Mouse (Mus musculus) frontal cortex, postnatal 25 days (tissue): ENCODE results near the gene Itprid2.
"Not testable (repeated sequence)": the region's sequence is repeated elsewhere in the genome, so short reads cannot be mapped to it uniquely, and the experiment has no call there.

Experiments used
- DNase-seq, 2 experiments: peaks; one replicate each; pipeline ENCODE4 v3.0.0; 2022; ENCODE audit warnings: low spot score in 2 of 2

Gene Itprid2

GRCm38 (mm10) chr2:79634528-79635400, at the start of gene Itprid2:
Gene Itprid2, plus strand, starts transcription at chr2:79635352.
- DNase-seq, result peak; percentile 80 to 89

DNA sequence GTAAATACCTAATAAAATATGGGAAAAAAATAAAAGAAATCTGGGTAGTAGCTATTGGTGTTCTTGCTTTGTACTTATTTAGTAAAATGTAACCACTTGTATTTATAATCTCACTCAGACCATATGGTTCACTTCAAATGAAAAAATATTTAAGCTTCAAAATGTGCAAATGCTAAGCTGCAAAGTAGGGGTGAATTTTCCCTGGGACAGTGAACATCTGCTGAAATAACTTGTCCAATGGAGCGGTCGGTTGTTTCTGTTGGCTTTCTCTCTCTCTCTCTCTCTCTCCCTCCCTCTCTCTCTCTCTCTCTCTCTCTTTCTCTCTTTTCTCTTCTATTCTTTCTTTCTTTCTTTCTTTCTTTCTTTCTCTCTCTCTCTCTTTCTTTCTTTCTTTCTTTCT, 39.0 kb upstream of the Itprid2 start:
- no peak for DNase-seq

DNA sequence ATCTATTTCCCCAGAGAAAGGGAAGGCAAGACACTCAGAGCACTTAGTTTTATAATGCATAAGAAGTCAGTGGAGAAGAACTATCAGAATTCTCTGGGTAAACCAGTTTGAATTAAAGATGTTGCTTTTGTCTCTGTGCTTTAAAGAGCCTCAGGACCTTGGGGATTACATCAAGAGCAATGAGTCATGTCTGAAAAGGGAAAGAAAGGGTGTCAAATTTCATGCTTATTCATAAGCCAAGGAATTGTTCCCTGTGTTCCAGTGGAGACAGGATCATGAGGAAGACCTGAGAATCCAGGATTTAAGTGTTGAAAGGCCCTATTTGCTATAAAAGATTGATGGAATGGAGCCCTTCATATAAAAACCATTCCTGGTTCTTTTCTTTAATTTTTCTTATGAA, 38.1 kb upstream of the Itprid2 start:
- no peak for DNase-seq

DNA sequence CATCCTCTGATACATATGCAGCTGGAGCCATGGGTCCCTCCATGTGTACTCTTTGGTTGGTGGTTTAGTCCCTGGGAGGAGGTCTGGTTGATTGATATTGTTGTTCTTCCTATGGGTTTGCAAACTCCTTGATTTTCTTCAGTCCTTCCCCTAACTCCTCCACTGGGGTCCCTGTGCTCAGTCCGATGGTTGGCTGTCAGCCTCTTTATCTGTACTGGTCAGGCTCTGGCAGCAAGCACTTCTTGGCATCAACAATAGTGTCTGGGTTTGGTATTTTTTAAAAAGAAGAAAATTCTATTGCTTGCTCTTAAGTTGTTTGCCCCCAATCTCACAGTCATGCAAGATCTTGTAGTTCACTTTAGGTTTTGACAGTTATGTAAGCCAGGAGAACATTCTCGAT, 34.0 kb upstream of the Itprid2 start:
- DNase-seq, result not testable (repeated sequence)

GRCm38 (mm10) chr2:79601691-79602116, 33.4 kb upstream of the Itprid2 start:
- no peak for DNase-seq

GRCm38 (mm10) chr2:79602306-79602705, 32.8 kb upstream of the Itprid2 start:
- no peak for DNase-seq

DNA sequence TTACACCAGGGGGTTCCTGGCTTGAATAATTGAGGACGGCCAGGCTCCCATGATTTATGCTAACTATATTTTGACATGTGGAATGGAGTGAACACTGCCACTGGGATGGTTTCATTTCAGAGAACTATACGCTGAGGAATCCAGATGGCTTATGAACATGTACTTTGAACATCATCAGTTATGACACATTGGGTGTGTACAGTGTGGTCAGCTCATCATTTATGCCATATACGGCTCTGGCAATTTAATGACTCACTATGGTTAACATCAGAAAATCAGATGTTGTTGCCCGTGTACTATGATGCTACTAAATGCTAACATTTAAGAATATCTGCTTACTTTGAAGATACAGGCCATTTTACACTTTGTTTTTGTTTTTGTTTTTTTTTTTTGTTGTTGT, 31.8 kb upstream of the Itprid2 start:
- no peak for DNase-seq

- DNase-seq, result no peak
Measured at GRCm38 (mm10) chr2:79606033-79606432, 29.1 kb upstream of the Itprid2 start.

GRCm38 (mm10) chr2:79607181-79607580, 28.0 kb upstream of the Itprid2 start:
- no peak for DNase-seq

DNA sequence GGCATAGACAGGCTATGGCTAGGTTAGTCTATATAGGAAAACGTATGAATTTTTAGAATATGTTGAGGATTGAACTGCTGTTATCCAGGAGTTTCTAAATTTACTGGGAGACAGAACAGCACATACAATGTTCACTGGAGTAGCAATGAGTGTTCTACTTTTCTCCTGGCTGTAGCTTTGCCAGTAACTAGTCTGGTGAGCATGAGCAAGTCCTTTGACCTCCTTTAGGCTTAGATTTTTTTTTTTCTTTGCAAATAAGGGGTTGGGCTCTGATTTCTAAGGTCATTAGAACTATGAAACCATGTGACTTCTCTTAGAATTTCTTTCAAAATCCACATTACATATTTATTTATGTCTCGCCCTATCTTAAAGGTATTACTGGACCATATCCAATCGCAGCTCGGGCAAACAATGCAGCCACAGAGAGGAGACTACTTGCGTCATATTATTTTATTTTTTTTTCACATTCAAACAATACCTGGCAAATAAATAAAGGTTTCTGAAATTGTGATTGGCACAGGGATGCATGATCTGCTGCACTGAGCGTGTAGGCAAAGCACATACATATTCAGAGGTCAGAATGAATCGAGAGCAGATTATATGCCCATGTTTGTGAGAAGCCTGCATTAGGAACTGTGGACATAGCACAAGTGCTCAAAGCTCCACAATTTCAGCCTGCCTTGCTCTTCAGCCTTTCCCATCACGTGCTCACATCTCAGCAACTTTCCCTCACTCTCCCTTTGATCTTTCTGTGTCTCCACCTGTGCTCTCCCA, 26.7 kb upstream of the Itprid2 start:
- no peak for DNase-seq

DNA sequence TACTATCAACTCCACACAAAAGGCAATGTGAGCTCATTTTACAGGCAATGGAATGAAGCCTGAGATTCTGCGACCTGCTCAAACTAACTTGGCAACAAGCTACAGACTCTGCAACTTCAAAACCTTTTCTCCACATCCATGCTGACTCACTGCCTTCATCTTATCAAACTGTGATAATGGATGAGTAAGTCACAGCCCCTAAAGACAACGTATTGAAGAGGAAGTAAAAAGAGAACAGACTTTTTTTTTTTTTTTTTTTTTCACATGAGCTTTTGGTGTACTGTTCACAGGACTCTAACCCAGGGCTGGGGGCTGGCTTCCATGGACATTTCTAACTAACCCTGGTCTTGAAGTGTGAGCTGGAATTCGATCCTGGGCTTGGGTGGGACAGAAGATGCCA, 24.3 kb upstream of the Itprid2 start:
- no peak for DNase-seq

- no peak for DNase-seq
Measured at GRCm38 (mm10) chr2:79618145-79618544, 17.0 kb upstream of the Itprid2 start.

DNA sequence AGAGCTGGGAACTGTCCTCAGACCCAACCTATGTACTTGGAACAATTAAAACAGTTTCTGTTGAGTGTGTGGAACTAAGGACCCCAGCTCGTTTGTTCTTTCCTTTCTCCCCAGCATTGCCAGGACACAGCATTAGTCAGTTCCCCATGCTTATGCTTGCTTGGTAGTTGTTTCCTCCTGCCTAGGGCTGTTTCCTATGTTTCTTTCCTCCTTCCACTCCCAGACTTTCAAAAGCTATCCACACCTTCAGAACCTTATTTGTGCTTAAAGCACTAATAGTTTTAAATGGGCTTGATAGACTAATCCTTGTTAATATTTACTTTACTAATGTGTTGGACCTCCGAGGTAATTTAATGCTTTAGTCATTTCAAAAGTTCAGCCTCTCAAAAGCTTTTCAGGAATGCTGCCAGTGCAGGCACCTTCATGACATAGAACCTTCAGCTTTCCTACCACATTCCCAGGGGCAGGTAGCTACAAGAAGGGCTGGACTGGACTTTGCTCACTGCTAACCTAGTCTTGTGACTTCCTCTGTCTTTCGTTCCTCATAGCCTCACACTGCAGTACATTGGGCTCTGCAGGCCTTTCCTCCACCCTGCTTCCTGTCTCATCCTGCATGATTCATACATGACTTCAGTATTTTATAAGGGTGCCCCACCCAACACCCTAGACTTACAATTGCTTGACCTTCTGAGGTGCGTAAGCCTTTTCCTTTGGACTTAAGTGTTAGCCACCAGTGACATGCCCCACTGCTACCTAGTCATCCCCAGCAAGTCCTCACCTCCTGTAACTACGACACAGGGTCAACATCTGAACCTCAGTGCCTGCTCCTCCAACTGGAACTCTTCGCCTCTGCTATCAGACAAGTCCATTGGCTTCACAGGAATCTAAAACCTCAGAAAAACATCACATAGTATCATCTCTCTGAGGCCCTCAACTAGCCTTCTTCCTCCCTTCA, 16.3 kb upstream of the Itprid2 start:
- DNase-seq, result no peak

DNA sequence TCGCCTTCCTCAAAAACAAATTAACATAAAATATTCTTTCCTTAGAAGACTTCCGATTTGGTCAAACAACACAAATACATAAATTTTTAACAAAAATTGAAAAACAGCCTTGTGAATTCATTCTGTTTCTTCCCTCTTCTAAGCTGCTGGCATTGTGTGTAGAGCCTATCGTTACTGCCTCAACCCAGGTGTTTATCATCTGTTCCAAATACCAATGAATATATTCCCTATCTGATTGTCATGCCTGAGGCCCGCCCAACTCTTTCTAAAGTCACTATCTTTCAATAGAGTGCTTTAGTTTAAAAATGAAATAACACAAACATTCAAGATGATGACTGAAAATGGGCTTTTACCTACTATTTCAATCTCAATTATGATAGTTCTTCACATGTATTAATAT, 11.9 kb upstream of the Itprid2 start:
- DNase-seq, result no peak

DNA sequence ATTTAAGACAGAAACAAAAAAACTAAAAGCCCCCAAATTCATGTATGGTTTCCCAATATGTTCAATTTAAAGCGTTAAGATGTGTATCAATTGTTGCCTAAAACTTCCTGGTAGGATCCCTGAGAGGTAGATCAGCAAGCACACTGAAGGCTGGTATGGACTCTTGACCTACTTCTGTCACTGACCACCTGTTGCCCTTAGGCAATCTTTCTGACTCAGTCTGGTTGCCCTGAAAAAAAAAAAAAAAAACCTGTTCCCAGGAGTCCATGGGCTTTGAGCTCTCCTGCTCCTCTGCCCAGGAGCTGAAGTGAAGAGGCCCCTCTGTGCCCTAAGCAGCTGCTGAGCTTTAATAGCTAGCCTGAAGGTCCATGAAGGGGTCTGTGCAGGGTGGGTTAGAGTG, 7.5 kb upstream of the Itprid2 start:
- no peak for DNase-seq

DNA sequence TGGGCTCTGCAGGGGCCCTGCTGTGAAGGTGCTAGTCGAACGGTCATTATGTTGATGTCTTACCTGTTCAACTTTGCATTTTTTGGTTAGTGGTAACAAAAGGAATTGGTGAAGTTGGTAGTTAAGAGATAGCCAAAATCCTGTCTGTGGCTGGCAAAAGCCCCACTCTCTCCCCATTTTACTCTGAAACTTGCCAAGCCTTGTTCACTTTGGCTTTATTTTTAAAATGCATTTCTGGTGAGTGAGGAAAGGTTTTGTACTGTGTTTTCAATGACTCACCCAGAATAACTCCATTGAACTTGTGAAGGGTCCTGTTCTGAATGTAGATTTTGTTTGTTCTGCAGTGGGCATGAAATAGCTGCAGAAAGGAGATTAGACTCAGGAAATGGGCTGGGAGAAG, 4.9 kb upstream of the Itprid2 start:
- DNase-seq, result no peak

DNA sequence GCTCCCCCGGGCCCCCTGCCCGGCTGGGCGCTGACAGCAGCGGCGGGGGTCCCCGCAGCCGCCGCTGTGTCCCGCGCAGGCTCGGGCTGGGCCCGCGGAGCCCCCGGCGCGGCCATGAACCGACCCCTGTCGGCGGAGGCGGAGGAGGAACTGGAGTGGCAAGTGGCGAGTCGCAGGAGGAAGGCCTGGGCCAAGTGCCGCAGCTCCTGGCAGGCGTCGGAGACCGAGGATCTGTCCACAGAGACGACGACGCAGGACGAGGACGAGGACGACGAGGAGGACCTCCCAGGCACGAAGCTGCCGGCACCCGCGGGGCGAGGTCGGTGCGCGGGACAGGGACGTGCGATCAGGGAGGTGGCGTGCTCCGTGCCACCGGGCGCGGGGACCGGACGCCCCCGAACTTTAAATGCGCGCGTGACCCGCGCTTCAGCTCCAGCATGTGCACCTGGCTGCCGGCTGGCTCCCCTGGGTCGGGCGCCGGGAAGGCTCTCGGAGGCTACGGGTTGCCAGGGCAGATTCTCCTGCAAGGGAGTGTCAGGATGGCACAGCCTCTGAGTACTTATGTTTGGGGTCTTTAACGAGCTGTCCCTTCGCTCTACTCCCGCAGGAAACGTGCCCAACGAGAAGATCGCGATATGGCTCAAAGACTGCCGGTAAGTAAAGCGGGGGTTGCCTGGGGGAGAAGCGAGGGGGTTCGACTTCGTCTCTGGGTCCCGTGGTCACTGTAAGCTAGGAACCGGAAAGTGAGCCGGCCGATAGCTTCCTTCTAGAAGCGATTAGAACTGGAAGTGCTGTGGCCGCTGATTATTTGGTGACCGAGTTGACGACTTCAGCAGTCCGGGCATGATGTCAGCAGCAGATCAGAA, 507 bp downstream of the Itprid2 start:
- DNase-seq, result peak; percentile 34 to 39

- no peak for DNase-seq
Measured at GRCm38 (mm10) chr2:79638924-79639323, 3.8 kb downstream of the Itprid2 start.

DNA sequence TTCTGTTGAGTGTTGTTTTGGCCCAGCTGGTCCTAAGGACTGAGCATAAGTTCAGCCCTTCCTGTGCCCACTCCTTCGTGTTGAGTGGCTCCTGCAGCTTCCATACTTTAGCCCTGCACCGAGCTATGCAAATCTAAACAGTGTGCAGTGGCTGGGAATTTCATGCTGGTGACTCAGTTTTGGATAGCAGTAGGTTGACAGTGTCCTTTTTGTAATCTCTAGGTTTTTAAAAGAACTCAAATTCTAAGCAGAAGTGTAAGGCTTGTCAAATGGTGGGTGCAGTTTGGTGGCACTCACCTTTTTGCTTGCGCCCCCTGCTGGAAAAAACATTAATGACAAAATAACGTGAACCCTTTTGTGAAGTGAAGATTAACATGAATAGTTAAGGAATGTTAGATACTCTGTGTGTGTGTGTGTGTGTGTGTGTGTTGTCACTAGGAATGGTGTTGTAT, 11.1 kb downstream of the Itprid2 start:
- peak in 1 of 2 experiments; percentile 30 for DNase-seq

- DNase-seq, result no peak
Measured at GRCm38 (mm10) chr2:79647094-79647493, 11.9 kb downstream of the Itprid2 start.

- DNase-seq, result no peak
Measured at GRCm38 (mm10) chr2:79647728-79648127, 12.6 kb downstream of the Itprid2 start.
